Mouse (Mus musculus) heart, embryonic 14.5 days (tissue): ENCODE data around the gene Clec2d. TPM values are rescaled to one million over a fixed set of nuclear protein-coding genes. Genes with fewer than 3 reads are reported as not detected.

Experiments
- ATAC-seq: fragments of 200-750 bp; cut with Nextera tagmentation; 2 replicates; pipeline ENCODE4 v1.8.0; 2017; ENCODE audit warnings: low read depth, moderate TSS enrichment; ENCODE audit not compliant: insufficient number of reproducible peaks, insufficient read depth, low FRiP score
- H3K27ac ChIP-seq, 2 experiments: fragments of 200-500 bp in 1 of 2; fragments of 300-500 bp in 1 of 2; sonication (generic) in 1 of 2; replicated peaks in 1 of 2; 2 replicates each; pipeline ENCODE4 v1.5.1; 2012 to 2014; ENCODE audit warnings: low read depth in 2 of 2, low read length in 2 of 2, control low read depth in 1 of 2, mild to moderate bottlenecking in 1 of 2, mixed read lengths in 1 of 2; ENCODE audit not compliant: control insufficient read depth in 1 of 2, insufficient read depth in 1 of 2
- H3K27me3 ChIP-seq: fragments of 300-500 bp; sonication (generic); 2 replicates; pipeline ENCODE4 v1.6.1; 2014; ENCODE audit warnings: mild to moderate bottlenecking, low read length, control low read depth; ENCODE audit not compliant: control insufficient read depth, insufficient read depth
- H3K36me3 ChIP-seq: fragments of 300-500 bp; sonication (generic); 2 replicates; pipeline ENCODE4 v1.6.1; 2014; ENCODE audit warnings: mild to moderate bottlenecking, control low read depth, low read length, mixed read lengths; ENCODE audit not compliant: control insufficient read depth, insufficient read depth
- H3K4me1 ChIP-seq, 2 experiments: fragments of 200-500 bp in 1 of 2; fragments of 300-500 bp in 1 of 2; sonication (generic) in 1 of 2; 2 replicates each; pipeline ENCODE4 v1.6.1; 2012 to 2014; ENCODE audit warnings: low read length in 2 of 2, control low read depth in 1 of 2, mixed read lengths in 1 of 2; ENCODE audit not compliant: control insufficient read depth in 2 of 2, insufficient read depth in 2 of 2
- H3K4me2 ChIP-seq: fragments of 300-500 bp; sonication (generic); 2 replicates; pipeline ENCODE4 v1.6.1; 2014; ENCODE audit warnings: mild to moderate bottlenecking, low read length
- H3K4me3 ChIP-seq, 2 experiments: fragments of 200-500 bp in 1 of 2; fragments of 300-500 bp in 1 of 2; sonication (generic) in 1 of 2; 2 replicates each; pipeline ENCODE4 v1.5.1; 2012 to 2014; ENCODE audit warnings: low read length in 2 of 2, mild to moderate bottlenecking in 2 of 2, control low read depth in 1 of 2, low read depth in 1 of 2, moderate library complexity in 1 of 2; ENCODE audit not compliant: control insufficient read depth in 1 of 2, insufficient read depth in 1 of 2
- H3K9ac ChIP-seq: fragments of 300-500 bp; sonication (generic); 2 replicates; pipeline ENCODE4 v1.6.1; 2014; ENCODE audit warnings: mild to moderate bottlenecking, low read length
- H3K9me3 ChIP-seq: fragments of 300-500 bp; sonication (generic); 2 replicates; pipeline ENCODE4 v1.6.1; 2016; ENCODE audit warnings: low read length, control low read depth; ENCODE audit not compliant: control insufficient read depth
- WGBS: fragments of 180-500 bp; shearing (Covaris S2); extraction: QIAGEN DNeasy Blood & Tissue Kit; methylation state at CpG from one replicate; pipeline ENCODE4 v1.1.7; 2014; 5-methylcytosine and 5-hydroxymethylcytosine counted together
- microRNA-seq: library from miRNA; unstranded; fragments of <30 nt; microRNA quantifications from one replicate; pipeline ENCODE4, GENCODE M21; 2016
- polyA plus RNA-seq: library from polyadenylated mRNA; unstranded; fragments of >200 nt; fragmentation: Nextera tagmentation; extraction: Ambion mirVana; gene quantifications from 2 replicates; pipeline ENCODE4 v1.2.1, GENCODE M21; 2014

Gene Clec2d
- polyA plus RNA-seq, 1 experiment from 2014 or later = 0.38 TPM

DNA sequence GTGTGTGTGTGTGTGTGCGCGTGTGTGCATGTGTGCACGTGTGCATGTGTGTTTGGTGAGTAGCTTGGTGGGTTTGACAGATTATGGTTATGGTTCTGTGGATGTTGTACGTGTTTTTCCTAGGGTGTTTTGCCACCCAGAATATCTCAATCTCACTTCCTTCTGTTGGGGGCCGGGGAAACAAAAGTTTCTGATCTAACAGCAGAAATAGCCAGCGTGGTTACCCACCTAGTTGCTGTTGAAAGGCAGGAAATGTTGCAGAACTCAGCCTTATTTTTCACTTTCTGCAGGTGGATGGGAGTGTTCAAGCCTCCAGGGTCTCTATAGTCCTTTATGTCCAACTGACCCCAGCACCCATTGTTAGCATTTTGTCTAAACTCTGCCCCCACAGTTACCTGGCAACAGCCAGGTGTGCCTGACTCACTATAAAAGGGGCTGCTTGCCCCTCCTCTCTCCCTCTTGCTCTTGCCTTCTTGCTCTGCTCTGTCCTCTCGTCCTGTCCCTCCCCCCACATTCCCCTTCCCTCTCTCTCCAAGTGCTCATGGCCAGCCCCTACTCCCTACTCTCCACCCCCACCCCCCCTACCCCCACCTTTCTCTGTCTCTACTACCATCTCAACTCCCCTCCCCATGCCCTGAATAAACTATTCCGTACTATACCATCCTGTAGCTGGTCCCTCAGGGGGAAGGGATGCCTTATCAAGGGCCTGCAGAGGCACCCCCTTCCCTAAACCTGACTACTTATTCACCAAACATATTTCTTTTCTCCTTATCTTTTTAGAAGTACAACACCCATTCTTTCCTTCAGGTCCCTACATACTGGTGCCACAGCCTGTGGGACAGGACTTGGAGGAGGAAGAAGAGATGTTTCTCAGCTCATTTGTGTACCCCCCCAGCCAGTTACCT lies 54.3 kb downstream of the Clec2d start:
- Histone ChIP-seq H3K27ac (no peak overlapping the region), H3K4me1 (peaks cover 2 to 4% of the 10 kb centered on the region in 2 experiments; a peak in 1 of 4 replicates), H3K36me3 (no peaks in the 10 kb centered on the region), H3K4me2 (no peak overlapping the region), H3K4me3 (no peak overlapping the region), H3K9me3 (no peaks in the 10 kb centered on the region), H3K27me3 (no peaks in the 10 kb centered on the region), H3K9ac (no peak overlapping the region)
- 65% methylated on average over 8 of the region's 8 CpGs for WGBS
- ATAC-seq = no peak

GRCm38 (mm10) chr6:129235855-129236461 lies 55.5 kb downstream of the Clec2d start:
- H3K4me1 ChIP-seq = peaks cover 0 to 2% of the 10 kb centered on the region in 2 experiments; a peak in 1 of 4 replicates
- no peaks in the 10 kb centered on the region for H3K27me3 ChIP-seq
- no peaks in the 10 kb centered on the region for H3K36me3 ChIP-seq
- 77% methylated on average over 5 of the region's 5 CpGs for WGBS
- no peaks in the 10 kb centered on the region for H3K9me3 ChIP-seq
- H3K4me3 ChIP-seq = no peak overlapping the region
- no peak for ATAC-seq
- H3K4me2 ChIP-seq = no peak overlapping the region
- no peak overlapping the region; a peak in 1 of 4 replicates for H3K27ac ChIP-seq
- H3K9ac ChIP-seq = no peak overlapping the region

Small RNAs within 50 kb of the gene (microRNA-seq; reads per million reads assigned to microRNA genes)
- gene Gm27514 = not detected

Other genes starting within 250 kb of the Clec2d start
- not detected in 2 replicates for gene Clec2g, start 246.2 kb upstream of the Clec2d start, polyA plus RNA-seq
- gene Klrb1f, start 134.7 kb upstream of the Clec2d start, polyA plus RNA-seq = 0.16 and 0.27 TPM in 2 replicates
- not detected in 2 replicates for gene Clec2e, start 79.7 kb upstream of the Clec2d start, polyA plus RNA-seq
- gene Cd69, start 94.8 kb downstream of the Clec2d start, polyA plus RNA-seq = 0.18 and 0.35 TPM in 2 replicates
- not detected in 2 replicates for gene 4922502D21Rik, start 151.2 kb downstream of the Clec2d start, polyA plus RNA-seq
- gene Clec12a, start 162.1 kb downstream of the Clec2d start, polyA plus RNA-seq = 0.57 and 1.1 TPM in 2 replicates
- 0.18 and 0.39 TPM in 2 replicates for gene Clec12b, start 205.3 kb downstream of the Clec2d start, polyA plus RNA-seq
- gene Clec1b, start 216.7 kb downstream of the Clec2d start, polyA plus RNA-seq = 3.9 and 5.6 TPM in 2 replicates
- 0.42 and 0.58 TPM in 2 replicates for gene Clec9a, start 228.2 kb downstream of the Clec2d start, polyA plus RNA-seq